Mouse (Mus musculus): Measurements from ENCODE around the gene Dmrt1.

DNA sequence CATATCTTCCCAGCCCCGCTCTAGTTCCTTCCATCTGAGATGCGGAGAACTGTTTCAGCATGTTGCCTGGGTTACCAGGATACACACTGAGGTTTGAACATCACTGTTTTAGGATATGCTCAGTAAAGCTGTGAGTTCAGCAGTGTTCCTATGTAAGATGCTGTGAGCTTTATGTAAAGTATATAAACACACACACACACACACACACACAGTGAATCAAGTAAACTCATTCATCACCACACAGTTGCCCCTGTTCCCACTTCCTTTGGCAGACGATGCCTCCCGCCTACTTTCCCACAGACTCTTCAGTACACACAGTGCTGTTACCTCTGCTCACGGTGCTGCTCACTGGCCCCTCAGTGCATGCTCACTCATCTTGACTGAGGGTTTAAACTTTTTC, 147.1 kb downstream of the Dmrt1 start:
- no peak for TF ChIP-seq POLR2A (IDR thresholded peaks at IDR 0.05; ENCODE audit: borderline replicate concordance, insufficient read depth, low read length)
- TF ChIP-seq CTCF (IDR thresholded peaks at IDR 0.05; ENCODE audit: borderline replicate concordance, insufficient read depth, low read depth, low read length) = no peak

Data from cerebellum, adult 2 months (tissue).